Mouse (Mus musculus) ES-E14 (cell line): ENCODE measurements at regions not wholly inside any gene's neighbourhood (a gene's known extent, or its start where the extent isn't known, plus 50 kb on each side); places are given as distances from the start of the nearest gene placed in this dataset.

Experiments used
- DNase-seq: peaks from one replicate; pipeline ENCODE4 v3.0.0-alpha.2; 2013; ENCODE audit warnings: low read depth, low spot score
- H3K27ac ChIP-seq: 2 replicates; pipeline ENCODE4 v1.5.1; 2012; ENCODE audit warnings: low read depth, mild to moderate bottlenecking, low read length, moderate library complexity, mixed read lengths; ENCODE audit not compliant: poor library complexity, insufficient read depth, severe bottlenecking
- H3K36me3 ChIP-seq: 2 replicates; pipeline ENCODE4 v1.6.1; 2012; ENCODE audit warnings: mild to moderate bottlenecking, low read length, moderate library complexity, mixed read lengths; ENCODE audit not compliant: control insufficient read depth, poor library complexity, insufficient read depth, severe bottlenecking
- H3K4me1 ChIP-seq, 2 experiments: fragments of 150-350 bp in 1 of 2; sonication (generic) in 1 of 2; 2 replicates each; pipeline ENCODE4 v1.6.1; 2012; ENCODE audit warnings: low read length in 2 of 2, mild to moderate bottlenecking in 1 of 2, mixed read lengths in 1 of 2; ENCODE audit not compliant: control insufficient read depth in 2 of 2, insufficient read depth in 2 of 2, poor library complexity in 1 of 2
- H3K4me3 ChIP-seq, 2 experiments: fragments of 150-350 bp in 1 of 2; sonication (generic) in 1 of 2; 2 replicates each; pipeline ENCODE4 v1.5.1; 2012; ENCODE audit warnings: low read length in 2 of 2, low read depth in 1 of 2, mild to moderate bottlenecking in 1 of 2, mixed read lengths in 1 of 2; ENCODE audit not compliant: insufficient read depth in 1 of 2, poor library complexity in 1 of 2, severe bottlenecking in 1 of 2
- H3K9ac ChIP-seq: 2 replicates; pipeline ENCODE4 v1.6.1; 2012; ENCODE audit warnings: low read depth, mild to moderate bottlenecking, low read length, mixed read lengths; ENCODE audit not compliant: poor library complexity, insufficient read depth, severe bottlenecking
- H3K9me3 ChIP-seq: fragments of 150-350 bp; sonication (generic); 2 replicates; pipeline ENCODE4 v1.6.1; 2012; ENCODE audit warnings: low read depth, mild to moderate bottlenecking, low read length; ENCODE audit not compliant: control insufficient read depth, insufficient read depth
- CHD2 ChIP-seq: IDR thresholded peaks from 2 replicates; pipeline ENCODE4 v1.6.1; 2014; ENCODE audit warnings: mild to moderate bottlenecking, low read depth, low read length, inconsistent platforms
- HCFC1 ChIP-seq: IDR thresholded peaks from 2 replicates; pipeline ENCODE4 v1.6.1; 2012; ENCODE audit warnings: low read length, inconsistent platforms, borderline replicate concordance; ENCODE audit not compliant: insufficient read depth
- MAFK ChIP-seq: IDR thresholded peaks from 2 replicates; pipeline ENCODE4 v1.6.1; 2014; ENCODE audit warnings: mild to moderate bottlenecking, low read depth, low read length, inconsistent platforms; ENCODE audit not compliant: insufficient read depth
- ZC3H11A ChIP-seq: IDR thresholded peaks from 2 replicates; pipeline ENCODE4 v1.6.1; 2012; ENCODE audit warnings: low read depth, mild to moderate bottlenecking, inconsistent platforms, low read length, borderline replicate concordance
- ZNF384 ChIP-seq: IDR thresholded peaks from 2 replicates; pipeline ENCODE4 v1.6.1; 2012; ENCODE audit warnings: low read depth, low read length, inconsistent platforms
- in situ Hi-C, 2 experiments: fragments of 600-800 bp; cut with MboI; formaldehyde crosslinking; loops; one replicate each; pipeline ENCODE4 v1.15.1; 2025; ENCODE audit warnings: low sequenced_read_pairs in 2 of 2, inconsistent platforms in 1 of 2; ENCODE audit not compliant: unreplicated experiment in 2 of 2

DNA sequence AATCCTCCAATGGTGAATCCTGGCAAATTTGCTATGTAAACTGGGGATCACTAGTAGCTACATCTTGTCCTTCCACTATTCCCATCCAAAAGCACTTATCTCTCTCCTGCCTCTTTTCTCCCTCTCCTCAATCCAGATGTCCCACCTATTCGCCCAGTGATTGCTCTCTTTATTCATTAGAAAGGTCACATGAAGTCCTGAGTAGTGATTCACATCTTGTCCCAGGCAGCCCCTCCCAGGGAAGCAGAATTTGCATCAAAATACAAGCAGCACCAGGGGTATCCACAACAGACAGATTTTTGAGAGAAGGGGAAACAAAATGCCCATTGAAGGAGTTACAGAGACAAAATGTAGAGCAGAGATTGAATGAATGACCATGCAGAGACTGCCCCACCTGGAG, 1328.4 kb downstream of the Tbl1xr1 start:
- H3K9me3 ChIP-seq, result no peaks in the 10 kb centered on the region
- H3K4me3 ChIP-seq, result no peak overlapping the region
- DNase-seq, result peak; percentile 36
- H3K4me1 ChIP-seq, result no peaks in the 10 kb centered on the region; a peak in 1 of 4 replicates
- TF ChIP-seq CHD2 (no peak), MAFK (no peak), HCFC1 (no peak), ZC3H11A (no peak), ZNF384 (no peak)
- no peak overlapping the region for H3K27ac ChIP-seq
- in situ Hi-C loops, result no loop called here
- H3K9ac ChIP-seq, result no peak overlapping the region
- H3K36me3 ChIP-seq, result no peaks in the 10 kb centered on the region

GRCm38 (mm10) chr3:23409431-23409830, 1333.0 kb downstream of the Tbl1xr1 start:
- in situ Hi-C loops, result no loop called here
- Histone ChIP-seq H3K27ac (no peak overlapping the region), H3K9me3 (no peaks in the 10 kb centered on the region), H3K9ac (no peak overlapping the region), H3K4me3 (no peak overlapping the region), H3K36me3 (no peaks in the 10 kb centered on the region), H3K4me1 (no peaks in the 10 kb centered on the region; a peak in 1 of 4 replicates)
- DNase-seq, result no peak
- TF ChIP-seq MAFK, result no peak
- no peak for TF ChIP-seq CHD2
- no peak for TF ChIP-seq HCFC1
- no peak for TF ChIP-seq ZNF384

GRCm38 (mm10) chr3:23426956-23427355, 1350.5 kb downstream of the Tbl1xr1 start:
- in situ Hi-C loops, result no loop called here
- H3K9me3 ChIP-seq, result no peaks in the 10 kb centered on the region
- H3K4me3 ChIP-seq, result no peak overlapping the region
- no peak overlapping the region for H3K9ac ChIP-seq
- H3K4me1 ChIP-seq, result peaks cover 2 to 6% of the 10 kb centered on the region in 2 experiments; a peak in 2 of 4 replicates
- no peak overlapping the region for H3K27ac ChIP-seq
- DNase-seq, result peak; percentile 37
- H3K36me3 ChIP-seq, result no peaks in the 10 kb centered on the region
- TF ChIP-seq ZNF384 (no peak), ZC3H11A (no peak), MAFK (no peak), CHD2 (no peak), HCFC1 (no peak)

- Histone ChIP-seq H3K4me3 (no peak overlapping the region), H3K4me1 (no peaks in the 10 kb centered on the region), H3K9me3 (no peaks in the 10 kb centered on the region), H3K36me3 (no peaks in the 10 kb centered on the region), H3K27ac (no peak overlapping the region), H3K9ac (no peak overlapping the region)
- TF ChIP-seq ZC3H11A, result no peak
- TF ChIP-seq CHD2, result no peak
- no peak for TF ChIP-seq ZNF384
- no peak for TF ChIP-seq MAFK
- no peak for TF ChIP-seq HCFC1
- in situ Hi-C loops, result no loop called here
- DNase-seq, result no peak
Measured at GRCm38 (mm10) chr3:23435016-23435415, 1358.6 kb downstream of the Tbl1xr1 start.

DNA sequence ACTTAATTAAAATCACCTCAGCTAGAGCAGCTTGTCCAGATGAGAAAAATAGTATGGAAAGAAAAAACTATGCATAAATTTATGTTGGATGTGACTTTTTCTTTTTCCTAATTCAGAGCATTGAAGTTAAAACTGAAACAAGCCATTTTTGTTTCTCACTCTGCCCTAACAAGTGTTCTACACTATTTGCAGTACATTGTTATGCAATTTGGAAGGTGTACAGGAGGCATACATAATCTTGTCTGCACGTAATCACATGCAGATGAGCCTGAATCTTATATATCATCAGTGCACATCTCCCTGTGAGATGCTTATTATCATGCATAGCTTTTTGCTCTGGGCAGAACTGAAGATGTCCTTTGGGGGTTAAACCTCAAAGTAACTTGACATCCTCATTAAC, 1381.3 kb downstream of the Tbl1xr1 start:
- H3K36me3 ChIP-seq, result no peaks in the 10 kb centered on the region
- in situ Hi-C loops, result no loop called here
- H3K4me1 ChIP-seq, result no peaks in the 10 kb centered on the region
- no peak overlapping the region for H3K27ac ChIP-seq
- no peak overlapping the region for H3K9ac ChIP-seq
- H3K4me3 ChIP-seq, result no peak overlapping the region
- DNase-seq, result no peak
- TF ChIP-seq ZC3H11A, result no peak
- no peak for TF ChIP-seq CHD2
- TF ChIP-seq MAFK, result no peak
- TF ChIP-seq HCFC1, result no peak
- TF ChIP-seq ZNF384, result no peak
- no peaks in the 10 kb centered on the region for H3K9me3 ChIP-seq
